Mouse (Mus musculus) lung, embryonic 15.5 days (tissue): ENCODE data around the gene Zfp202. TPM values are rescaled to one million over a fixed set of nuclear protein-coding genes. Genes with fewer than 3 reads are reported as not detected.

Source experiments
- ATAC-seq: fragments of 200-750 bp; cut with Nextera tagmentation; 2 replicates; pipeline ENCODE4 v1.8.0; 2017; ENCODE audit warnings: moderate number of reproducible peaks, borderline replicate concordance; ENCODE audit not compliant: low FRiP score, low TSS enrichment; ENCODE audit errors: extremely low read depth
- H3K27ac ChIP-seq: fragments of 300-500 bp; sonication (generic); 2 replicates; pipeline ENCODE4 v1.5.1; 2015; ENCODE audit warnings: moderate library complexity, mild to moderate bottlenecking, inconsistent platforms
- H3K27me3 ChIP-seq: fragments of 300-500 bp; sonication (generic); 2 replicates; pipeline ENCODE4 v1.6.1; 2015; ENCODE audit warnings: inconsistent platforms
- H3K36me3 ChIP-seq: fragments of 300-500 bp; sonication (generic); 2 replicates; pipeline ENCODE4 v1.6.1; 2015; ENCODE audit warnings: inconsistent platforms
- H3K4me1 ChIP-seq: fragments of 300-500 bp; sonication (generic); 2 replicates; pipeline ENCODE4 v1.6.1; 2015; ENCODE audit warnings: inconsistent platforms
- H3K4me2 ChIP-seq: fragments of 300-500 bp; sonication (generic); 2 replicates; pipeline ENCODE4 v1.6.1; 2015; ENCODE audit warnings: inconsistent platforms, mild to moderate bottlenecking, moderate library complexity
- H3K4me3 ChIP-seq: fragments of 300-500 bp; sonication (generic); 2 replicates; pipeline ENCODE4 v1.5.1; 2015; ENCODE audit warnings: mild to moderate bottlenecking, inconsistent platforms
- H3K9ac ChIP-seq: fragments of 300-500 bp; sonication (generic); 2 replicates; pipeline ENCODE4 v1.6.1; 2015; ENCODE audit warnings: inconsistent platforms
- H3K9me3 ChIP-seq: fragments of 300-500 bp; sonication (generic); 2 replicates; pipeline ENCODE4 v1.6.1; 2016; ENCODE audit warnings: inconsistent platforms
- WGBS: fragments of 180-500 bp; shearing (Covaris S2); methylation state at CpG from one replicate; pipeline ENCODE4 v1.1.7; 2015; 5-methylcytosine and 5-hydroxymethylcytosine counted together
- polyA plus RNA-seq: library from polyadenylated mRNA; unstranded; fragments of >200 nt; fragmentation: Nextera tagmentation; extraction: Ambion mirVana; gene quantifications from 2 replicates; pipeline ENCODE4 v1.2.1, GENCODE M21; 2015

The Zfp202 gene
- polyA plus RNA-seq, 1 experiment from 2014 or later = 4.9 TPM

GRCm38 (mm10) chr9:40224289-40224688 lies 32.2 kb downstream of the Zfp202 start:
- H3K4me1 ChIP-seq = no peaks in the 10 kb centered on the region
- ATAC-seq = no peak
- no peak overlapping the region for H3K4me3 ChIP-seq
- no peaks in the 10 kb centered on the region for H3K36me3 ChIP-seq
- H3K27me3 ChIP-seq = no peaks in the 10 kb centered on the region
- H3K9ac ChIP-seq = no peak overlapping the region
- H3K9me3 ChIP-seq = no peaks in the 10 kb centered on the region
- WGBS = 68% methylated on average over 4 of the region's 4 CpGs
- no peak overlapping the region for H3K4me2 ChIP-seq
- H3K27ac ChIP-seq = no peak overlapping the region

GRCm38 (mm10) chr9:40227874-40228789 lies 36.0 kb downstream of the Zfp202 start:
- 62% methylated on average over 10 of the region's 10 CpGs for WGBS
- no peak overlapping the region for H3K4me2 ChIP-seq
- no peaks in the 10 kb centered on the region for H3K4me1 ChIP-seq
- H3K9me3 ChIP-seq = no peaks in the 10 kb centered on the region
- no peaks in the 10 kb centered on the region for H3K27me3 ChIP-seq
- no peak overlapping the region for H3K27ac ChIP-seq
- ATAC-seq = no peak
- no peaks in the 10 kb centered on the region for H3K36me3 ChIP-seq
- H3K4me3 ChIP-seq = no peak overlapping the region
- no peak overlapping the region for H3K9ac ChIP-seq

- H3K9ac ChIP-seq = no peak overlapping the region
- H3K27ac ChIP-seq = no peak overlapping the region
- H3K4me1 ChIP-seq = no peaks in the 10 kb centered on the region
- H3K4me3 ChIP-seq = no peak overlapping the region
- no peak for ATAC-seq
- no peaks in the 10 kb centered on the region for H3K27me3 ChIP-seq
- H3K36me3 ChIP-seq = no peaks in the 10 kb centered on the region
- no peak overlapping the region for H3K4me2 ChIP-seq
- H3K9me3 ChIP-seq = no peaks in the 10 kb centered on the region
- WGBS = 56% methylated on average over 6 of the region's 6 CpGs
Observed at GRCm38 (mm10) chr9:40228804-40229331, 36.8 kb downstream of the Zfp202 start.

- no peak overlapping the region for H3K9ac ChIP-seq
- H3K27ac ChIP-seq = no peak overlapping the region
- H3K9me3 ChIP-seq = no peaks in the 10 kb centered on the region
- no peak overlapping the region for H3K4me2 ChIP-seq
- no peak for ATAC-seq
- H3K36me3 ChIP-seq = no peaks in the 10 kb centered on the region
- no peaks in the 10 kb centered on the region for H3K4me1 ChIP-seq
- 43% methylated on average over 5 of the region's 5 CpGs for WGBS
- no peak overlapping the region for H3K4me3 ChIP-seq
- no peaks in the 10 kb centered on the region for H3K27me3 ChIP-seq
Observed at GRCm38 (mm10) chr9:40229479-40229878, 37.4 kb downstream of the Zfp202 start.

- ATAC-seq = no peak
- Histone ChIP-seq H3K9ac (no peak overlapping the region), H3K4me3 (no peak overlapping the region), H3K9me3 (no peaks in the 10 kb centered on the region), H3K4me2 (no peak overlapping the region), H3K4me1 (no peaks in the 10 kb centered on the region), H3K27ac (no peak overlapping the region), H3K36me3 (no peaks in the 10 kb centered on the region), H3K27me3 (no peaks in the 10 kb centered on the region)
- 67% methylated on average over 3 of the region's 3 CpGs for WGBS
Observed at GRCm38 (mm10) chr9:40231019-40231418, 38.9 kb downstream of the Zfp202 start.

- H3K27me3 ChIP-seq = no peaks in the 10 kb centered on the region
- no peaks in the 10 kb centered on the region for H3K9me3 ChIP-seq
- ATAC-seq = no peak
- no peak overlapping the region for H3K27ac ChIP-seq
- H3K4me2 ChIP-seq = no peak overlapping the region
- no peaks in the 10 kb centered on the region for H3K4me1 ChIP-seq
- H3K36me3 ChIP-seq = no peaks in the 10 kb centered on the region
- 61% methylated on average over 10 of the region's 10 CpGs for WGBS
- H3K4me3 ChIP-seq = no peak overlapping the region
- no peak overlapping the region for H3K9ac ChIP-seq
Observed at GRCm38 (mm10) chr9:40234233-40235072, 42.3 kb downstream of the Zfp202 start.

- WGBS = 83% methylated on average over 7 of the region's 7 CpGs
- Histone ChIP-seq H3K4me3 (no peak overlapping the region), H3K4me2 (no peak overlapping the region), H3K9ac (no peak overlapping the region), H3K4me1 (no peaks in the 10 kb centered on the region), H3K9me3 (no peaks in the 10 kb centered on the region), H3K27ac (no peak overlapping the region), H3K36me3 (no peaks in the 10 kb centered on the region), H3K27me3 (peaks cover 7% of the 10 kb centered on the region)
- ATAC-seq = no peak
Observed at GRCm38 (mm10) chr9:40235220-40235619, 43.1 kb downstream of the Zfp202 start.

- H3K9ac ChIP-seq = no peak overlapping the region
- H3K27ac ChIP-seq = no peak overlapping the region
- H3K4me1 ChIP-seq = peaks cover 17% of the 10 kb centered on the region
- 42% methylated on average over 4 of the region's 4 CpGs for WGBS
- H3K36me3 ChIP-seq = no peaks in the 10 kb centered on the region
- ATAC-seq = no peak
- no peak overlapping the region for H3K4me2 ChIP-seq
- H3K9me3 ChIP-seq = no peaks in the 10 kb centered on the region
- no peak overlapping the region for H3K4me3 ChIP-seq
- H3K27me3 ChIP-seq = peaks cover 13% of the 10 kb centered on the region
Observed at GRCm38 (mm10) chr9:40239749-40240148, 47.6 kb downstream of the Zfp202 start.

GRCm38 (mm10) chr9:40240311-40240710 lies 48.2 kb downstream of the Zfp202 start:
- peaks cover 13% of the 10 kb centered on the region for H3K27me3 ChIP-seq
- H3K4me2 ChIP-seq = no peak overlapping the region
- H3K27ac ChIP-seq = no peak overlapping the region
- H3K9ac ChIP-seq = no peak overlapping the region
- H3K9me3 ChIP-seq = no peaks in the 10 kb centered on the region
- H3K4me1 ChIP-seq = peaks cover 17% of the 10 kb centered on the region
- WGBS = 35% methylated on average over 5 of the region's 5 CpGs
- H3K36me3 ChIP-seq = no peaks in the 10 kb centered on the region
- no peak overlapping the region for H3K4me3 ChIP-seq
- no peak for ATAC-seq

GRCm38 (mm10) chr9:40241223-40241801 lies 49.2 kb downstream of the Zfp202 start:
- H3K4me1 ChIP-seq = peaks cover 17% of the 10 kb centered on the region
- H3K9ac ChIP-seq = peak overlapping the region; percentile 29
- H3K27me3 ChIP-seq = peaks cover 13% of the 10 kb centered on the region
- ATAC-seq = peak; percentile 64; the same call in 1 of the 2 replicates
- peak overlapping the region; percentile 36 for H3K4me3 ChIP-seq
- 3% methylated on average over 15 of the region's 15 CpGs for WGBS
- H3K4me2 ChIP-seq = peak overlapping the region; percentile 64
- no peak overlapping the region for H3K27ac ChIP-seq
- no peaks in the 10 kb centered on the region for H3K36me3 ChIP-seq
- H3K9me3 ChIP-seq = no peaks in the 10 kb centered on the region

GRCm38 (mm10) chr9:40241951-40242888 lies 50.1 kb downstream of the Zfp202 start:
- Histone ChIP-seq H3K4me1 (peaks cover 17% of the 10 kb centered on the region), H3K27ac (no peak overlapping the region), H3K4me2 (peak overlapping the region; percentile 64), H3K9me3 (no peaks in the 10 kb centered on the region), H3K4me3 (peak overlapping the region; percentile 36), H3K36me3 (no peaks in the 10 kb centered on the region), H3K27me3 (peaks cover 13% of the 10 kb centered on the region), H3K9ac (peak overlapping the region; percentile 29)
- no peak; the same call in 1 of the 2 replicates for ATAC-seq
- 52% methylated on average over 13 of the region's 13 CpGs for WGBS
